Mouse (Mus musculus) MEL (cell line): ENCODE measurements around the gene Casz1. TPM values are rescaled to one million over a fixed set of nuclear protein-coding genes. Genes with fewer than 3 reads are reported as not detected.

Experiments used
- DNase-seq: peaks from one replicate; pipeline ENCODE4 v3.0.0; 2011; ENCODE audit warnings: low read depth, low spot score
- H3K27ac ChIP-seq: 2 replicates; pipeline ENCODE4 v1.5.1; 2012; ENCODE audit warnings: low read depth, mild to moderate bottlenecking, control low read depth, low read length, moderate library complexity; ENCODE audit not compliant: control insufficient read depth
- H3K27me3 ChIP-seq, 2 experiments: fragments of 150-350 bp in 1 of 2; sonication (generic) in 1 of 2; 2 replicates each; pipeline ENCODE4 v1.6.1; 2012; ENCODE audit warnings: low read length in 2 of 2, mild to moderate bottlenecking in 2 of 2, improper control_type of control experiment in 1 of 2, moderate library complexity in 1 of 2; ENCODE audit not compliant: insufficient read depth in 2 of 2, control insufficient read depth in 1 of 2
- H3K36me3 ChIP-seq, 2 experiments: 2 replicates each; pipeline ENCODE4 v1.6.1; 2012 to 2014; ENCODE audit warnings: low read length in 2 of 2, improper control_type of control experiment in 1 of 2, inconsistent platforms in 1 of 2, mild to moderate bottlenecking in 1 of 2; ENCODE audit not compliant: insufficient read depth in 2 of 2, control insufficient read depth in 1 of 2
- H3K4me1 ChIP-seq, 2 experiments: fragments of 150-350 bp in 1 of 2; sonication (generic) in 1 of 2; 2 replicates each; pipeline ENCODE4 v1.6.1; 2012; ENCODE audit warnings: low read length in 2 of 2, improper control_type of control experiment in 1 of 2, mild to moderate bottlenecking in 1 of 2; ENCODE audit not compliant: insufficient read depth in 2 of 2, control insufficient read depth in 1 of 2
- H3K4me3 ChIP-seq, 2 experiments: fragments of 150-350 bp in 1 of 2; sonication (generic) in 1 of 2; 2 replicates each; pipeline ENCODE4 v1.5.1; 2012; ENCODE audit warnings: low read depth in 2 of 2, low read length in 2 of 2, mild to moderate bottlenecking in 2 of 2, moderate library complexity in 2 of 2, control low read depth in 1 of 2, improper control_type of control experiment in 1 of 2; ENCODE audit not compliant: control insufficient read depth in 1 of 2, insufficient read depth in 1 of 2
- H3K79me2 ChIP-seq: 2 replicates; pipeline ENCODE4 v1.6.1; 2012; ENCODE audit warnings: mild to moderate bottlenecking, low read length, moderate library complexity; ENCODE audit not compliant: control insufficient read depth, poor library complexity, insufficient read depth
- H3K9ac ChIP-seq: 2 replicates; pipeline ENCODE4 v1.6.1; 2012; ENCODE audit warnings: low read depth, mild to moderate bottlenecking, control low read depth, low read length, moderate library complexity; ENCODE audit not compliant: control insufficient read depth, poor library complexity, severe bottlenecking
- H3K9me3 ChIP-seq: fragments of 150-350 bp; sonication (generic); replicated peaks from 2 replicates; pipeline ENCODE4 v1.6.1; 2012; ENCODE audit warnings: mild to moderate bottlenecking, low read length, improper control_type of control experiment, moderate library complexity; ENCODE audit not compliant: insufficient read depth
- BHLHE40 ChIP-seq: IDR thresholded peaks from 2 replicates; pipeline ENCODE4 v1.6.1; 2012; ENCODE audit warnings: low read depth, mild to moderate bottlenecking, inconsistent platforms, low read length, improper control_type of control experiment, borderline replicate concordance
- CHD1 ChIP-seq: IDR thresholded peaks from 2 replicates; pipeline ENCODE4 v1.6.1; 2012; ENCODE audit warnings: low read depth, mild to moderate bottlenecking, inconsistent platforms, low read length, improper control_type of control experiment
- ELF1 ChIP-seq: IDR thresholded peaks from 2 replicates; pipeline ENCODE4 v1.6.1; 2014; ENCODE audit warnings: low read depth, mild to moderate bottlenecking, inconsistent platforms, low read length, improper control_type of control experiment, moderate library complexity
- ETS1 ChIP-seq: IDR thresholded peaks from 2 replicates; pipeline ENCODE4 v1.6.1; 2012; ENCODE audit warnings: low read depth, mild to moderate bottlenecking, inconsistent platforms, low read length, improper control_type of control experiment, moderate library complexity
- GABPA ChIP-seq: IDR thresholded peaks from 2 replicates; pipeline ENCODE4 v1.6.1; 2012; ENCODE audit warnings: low read depth, mild to moderate bottlenecking, inconsistent platforms, low read length, improper control_type of control experiment, moderate library complexity
- GATA1 ChIP-seq: IDR thresholded peaks from 2 replicates; pipeline ENCODE4 v1.6.1; 2011; ENCODE audit warnings: low read depth, low read length, improper control_type of control experiment
- HCFC1 ChIP-seq: IDR thresholded peaks from 2 replicates; pipeline ENCODE4 v1.6.1; 2012; ENCODE audit warnings: low read depth, mild to moderate bottlenecking, inconsistent platforms, low read length, improper control_type of control experiment, moderate library complexity
- MAZ ChIP-seq: IDR thresholded peaks from 2 replicates; pipeline ENCODE4 v1.6.1; 2012; ENCODE audit warnings: low read depth, mild to moderate bottlenecking, inconsistent platforms, low read length, improper control_type of control experiment
- MEF2A ChIP-seq: IDR thresholded peaks from 2 replicates; pipeline ENCODE4 v1.6.1; 2014; ENCODE audit warnings: low read depth, mild to moderate bottlenecking, inconsistent platforms, low read length, improper control_type of control experiment; ENCODE audit not compliant: poor library complexity, insufficient replicate concordance, severe bottlenecking; ENCODE audit errors: extremely low read depth
- MYB ChIP-seq: IDR thresholded peaks from 2 replicates; pipeline ENCODE4 v1.6.1; 2011; ENCODE audit warnings: mild to moderate bottlenecking, low read depth, low read length, improper control_type of control experiment
- NELFE ChIP-seq: IDR thresholded peaks from 2 replicates; pipeline ENCODE4 v1.6.1; 2011; ENCODE audit warnings: low read depth, low read length, improper control_type of control experiment
- POLR2AphosphoS2 ChIP-seq: IDR thresholded peaks from 2 replicates; pipeline ENCODE4 v1.6.1; 2011; ENCODE audit warnings: low read length, improper control_type of control experiment
- RCOR1 ChIP-seq: IDR thresholded peaks from 2 replicates; pipeline ENCODE4 v1.6.1; 2012; ENCODE audit warnings: low read depth, mild to moderate bottlenecking, inconsistent platforms, low read length, improper control_type of control experiment
- TAL1 ChIP-seq: IDR thresholded peaks from 2 replicates; pipeline ENCODE4 v1.6.1; 2012; ENCODE audit warnings: mild to moderate bottlenecking, inconsistent platforms, low read length, moderate library complexity, mixed read lengths
- TCF12 ChIP-seq: IDR thresholded peaks from 2 replicates; pipeline ENCODE4 v1.6.1; 2014; ENCODE audit warnings: low read depth, mild to moderate bottlenecking, inconsistent platforms, low read length, improper control_type of control experiment, moderate library complexity
- UBTF ChIP-seq: IDR thresholded peaks from 2 replicates; pipeline ENCODE4 v1.6.1; 2012; ENCODE audit warnings: low read depth, mild to moderate bottlenecking, inconsistent platforms, low read length, improper control_type of control experiment, moderate library complexity, borderline replicate concordance; ENCODE audit not compliant: insufficient read depth
- USF1 ChIP-seq: IDR thresholded peaks from 2 replicates; pipeline ENCODE4 v1.6.1; 2014; ENCODE audit warnings: low read depth, mild to moderate bottlenecking, inconsistent platforms, low read length, improper control_type of control experiment, moderate library complexity
- ZC3H11A ChIP-seq: IDR thresholded peaks from 2 replicates; pipeline ENCODE4 v1.6.1; 2012; ENCODE audit warnings: low read depth, mild to moderate bottlenecking, inconsistent platforms, low read length, improper control_type of control experiment
- ZMIZ1 ChIP-seq: IDR thresholded peaks from 2 replicates; pipeline ENCODE4 v1.6.1; 2012; ENCODE audit warnings: low read depth, mild to moderate bottlenecking, inconsistent platforms, low read length, improper control_type of control experiment, moderate library complexity
- ZNF384 ChIP-seq: IDR thresholded peaks from 2 replicates; pipeline ENCODE4 v1.6.1; 2012; ENCODE audit warnings: low read depth, mild to moderate bottlenecking, inconsistent platforms, low read length, improper control_type of control experiment
- polyA plus RNA-seq, 2 experiments: library from polyadenylated mRNA; stranded (reverse) in 1 of 2; unstranded in 1 of 2; fragments of >175 nt in 1 of 2; fragments of >200 nt in 1 of 2; gene quantifications; 2 replicates each; pipeline versions ENCODE4 v1.2.1 to v1.2.4; 2012; ENCODE audit warnings: low replicate concordance in 2 of 2, low read depth in 1 of 2; ENCODE audit not compliant: insufficient read length in 2 of 2, insufficient read depth in 1 of 2, missing spikeins in 1 of 2
- total RNA-seq: library from RNA; depleted of rRNA; stranded (reverse); fragments of 300-350 nt; gene quantifications from 2 replicates; pipeline ENCODE4 v1.2.3, GENCODE M21; 2012

Gene Casz1
- total and polyA plus RNA-seq, 3 experiments = 1.3 to 3.2 TPM; not detected in 1

DNA sequence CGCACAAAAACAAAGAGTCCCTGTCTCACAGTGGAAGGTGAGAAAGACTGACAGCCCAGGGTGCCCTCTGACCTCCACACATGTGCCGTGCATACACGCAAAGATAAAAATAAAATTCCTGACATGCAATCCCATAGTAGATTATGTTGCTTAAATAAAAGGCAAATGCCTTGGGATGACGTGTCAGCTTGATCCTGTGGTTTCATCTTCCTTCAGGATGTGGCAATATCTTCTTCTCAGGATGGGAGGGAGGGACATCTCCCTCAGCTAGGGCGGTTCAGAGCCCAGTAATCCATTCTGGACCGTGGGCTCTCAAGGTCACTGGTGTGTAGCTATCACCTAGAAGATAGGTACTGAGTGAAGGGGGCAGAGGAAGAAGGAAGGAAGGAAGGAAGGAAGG is 21.3 kb upstream of the Casz1 start:
- no peaks in the 10 kb centered on the region for H3K9me3 ChIP-seq
- DNase-seq = no peak
- no peaks in the 10 kb centered on the region for H3K79me2 ChIP-seq
- no peaks in the 10 kb centered on the region for H3K4me1 ChIP-seq
- H3K27me3 ChIP-seq = peaks cover 0 to 4% of the 10 kb centered on the region in 2 experiments; a peak in 3 of 4 replicates
- H3K36me3 ChIP-seq = no peaks in the 10 kb centered on the region
- H3K27ac ChIP-seq = no peak overlapping the region
- no peak overlapping the region for H3K4me3 ChIP-seq
- no peak overlapping the region for H3K9ac ChIP-seq
- no peak for TF ChIP-seq TCF12
- no peak for TF ChIP-seq BHLHE40
- no peak for TF ChIP-seq MYB
- no peak for TF ChIP-seq USF1

- TF ChIP-seq MAZ = no peak
- no peak for TF ChIP-seq TCF12
- no peak for TF ChIP-seq ETS1
- no peak for TF ChIP-seq TAL1
- TF ChIP-seq UBTF = no peak
- TF ChIP-seq POLR2AphosphoS2 = no peak
- no peak for TF ChIP-seq MEF2A
- TF ChIP-seq ZNF384 = no peak
- no peak for TF ChIP-seq ZMIZ1
- TF ChIP-seq CHD1 = no peak
- TF ChIP-seq RCOR1 = no peak
- TF ChIP-seq GABPA = no peak
- no peak for TF ChIP-seq HCFC1
- no peak for TF ChIP-seq NELFE
- TF ChIP-seq ZC3H11A = no peak
- TF ChIP-seq ELF1 = no peak
- TF ChIP-seq GATA1 = no peak
- Histone ChIP-seq H3K9ac (no peak overlapping the region), H3K27ac (no peak overlapping the region), H3K36me3 (no peaks in the 10 kb centered on the region), H3K4me1 (no peaks in the 10 kb centered on the region), H3K9me3 (no peaks in the 10 kb centered on the region), H3K4me3 (no peak overlapping the region), H3K27me3 (peaks cover 0 to 4% of the 10 kb centered on the region in 2 experiments; a peak in 3 of 4 replicates), H3K79me2 (no peaks in the 10 kb centered on the region)
- no peak for DNase-seq
Measured at GRCm38 (mm10) chr4:148783760-148784159, 20.5 kb upstream of the Casz1 start.
